Mouse (Mus musculus): ENCODE measurements around the gene Scin.

GRCm38 (mm10) chr12:40037876-40038463 is 96.1 kb downstream of the Scin start, which contains the start of gene Arl4a:
- TF ChIP-seq CTCF (IDR thresholded peaks at IDR 0.05; ENCODE audit: extremely low read depth, insufficient read depth, insufficient read length, insufficient replicate concordance), result no peak
- TF ChIP-seq POLR2A (IDR thresholded peaks at IDR 0.05; ENCODE audit: low read depth, low read length), result no peak
